Mouse (Mus musculus) embryonic facial prominence, embryonic 14.5 days (tissue): ENCODE results near the gene Slc44a1. TPM values are rescaled to one million over a fixed set of nuclear protein-coding genes. Genes with fewer than 3 reads are reported as not detected.
A peak's percentile ranks its signal among the peaks of the same experiment; 100 is the strongest.

Source experiments
- ATAC-seq: fragments of 200-750 bp; cut with Nextera tagmentation; 2 replicates; pipeline ENCODE4 v1.8.0; 2017; ENCODE audit warnings: low read depth, moderate number of reproducible peaks, moderate TSS enrichment
- DNase-seq: peaks from one replicate; pipeline ENCODE4 v3.0.0-alpha.2; 2015; ENCODE audit warnings: low spot score
- H3K27ac ChIP-seq: fragments of 300-500 bp; sonication (generic); replicated peaks from 2 replicates; pipeline ENCODE4 v1.5.1; 2014; ENCODE audit warnings: low read depth, mild to moderate bottlenecking, low read length, moderate library complexity
- H3K27me3 ChIP-seq: fragments of 300-500 bp; sonication (generic); replicated peaks from 2 replicates; pipeline ENCODE4 v1.6.1; 2014; ENCODE audit warnings: low read length; ENCODE audit not compliant: control insufficient read depth, insufficient read depth
- H3K36me3 ChIP-seq: fragments of 300-500 bp; sonication (generic); 2 replicates; pipeline ENCODE4 v1.6.1; 2014; ENCODE audit warnings: low read length, mixed read lengths; ENCODE audit not compliant: control insufficient read depth, insufficient read depth
- H3K4me1 ChIP-seq: fragments of 300-500 bp; sonication (generic); 2 replicates; pipeline ENCODE4 v1.6.1; 2014; ENCODE audit warnings: antibody characterized with exemption, low read length; ENCODE audit not compliant: control insufficient read depth, insufficient read depth
- H3K4me2 ChIP-seq: fragments of 300-500 bp; sonication (generic); 2 replicates; pipeline ENCODE4 v1.6.1; 2014; ENCODE audit warnings: low read depth, mild to moderate bottlenecking, low read length, moderate library complexity, mixed read lengths
- H3K4me3 ChIP-seq: fragments of 300-500 bp; sonication (generic); 2 replicates; pipeline ENCODE4 v1.5.1; 2014; ENCODE audit warnings: low read depth, mild to moderate bottlenecking, low read length
- H3K9ac ChIP-seq: fragments of 300-500 bp; sonication (generic); 2 replicates; pipeline ENCODE4 v1.6.1; 2014; ENCODE audit warnings: low read depth, mild to moderate bottlenecking, low read length, moderate library complexity, mixed read lengths
- H3K9me3 ChIP-seq: fragments of 300-500 bp; sonication (generic); 2 replicates; pipeline ENCODE4 v1.6.1; 2016; ENCODE audit warnings: low read length; ENCODE audit not compliant: control insufficient read depth
- WGBS: fragments of 180-500 bp; shearing (Covaris S2); extraction: QIAGEN DNeasy Blood & Tissue Kit; methylation state at CpG from one replicate; pipeline ENCODE4 v1.1.7; 2014; 5-methylcytosine and 5-hydroxymethylcytosine counted together
- polyA plus RNA-seq: library from polyadenylated mRNA; unstranded; fragments of >200 nt; fragmentation: Nextera tagmentation; extraction: Ambion mirVana; gene quantifications from 2 replicates; pipeline ENCODE4 v1.2.1, GENCODE M21; 2014

Slc44a1 gene
- polyA plus RNA-seq, 1 experiment from 2014 or later = 61.8 TPM

DNA sequence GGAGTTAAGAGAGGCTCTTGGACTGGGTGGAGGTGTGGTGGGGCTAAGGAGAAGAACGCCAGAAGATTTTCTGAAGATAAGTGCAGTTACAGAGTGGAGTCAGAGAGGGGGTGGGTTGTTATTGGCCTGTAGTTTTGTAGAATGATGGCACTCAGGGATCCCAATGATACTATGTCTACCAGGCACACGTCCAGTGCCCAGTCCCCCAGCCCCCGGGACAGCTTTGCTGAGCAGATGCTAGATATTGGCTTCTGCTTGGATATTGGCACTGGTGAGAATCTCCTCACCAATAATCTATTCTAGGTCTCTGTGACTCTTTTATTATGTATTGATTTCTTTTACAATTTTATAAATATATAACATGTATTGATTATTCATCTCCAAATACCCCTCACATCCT lies 185.1 kb downstream of the Slc44a1 start:
- DNase-seq (no peak), ATAC-seq (no peak)
- WGBS = 80% methylated on average over 3 of the region's 3 CpGs
- Histone ChIP-seq H3K9ac (no peak overlapping the region), H3K4me1 (no peaks in the 10 kb centered on the region), H3K27ac (no peak overlapping the region), H3K4me2 (no peak overlapping the region), H3K27me3 (no peaks in the 10 kb centered on the region), H3K9me3 (no peaks in the 10 kb centered on the region), H3K36me3 (no peaks in the 10 kb centered on the region), H3K4me3 (no peak overlapping the region)

DNA sequence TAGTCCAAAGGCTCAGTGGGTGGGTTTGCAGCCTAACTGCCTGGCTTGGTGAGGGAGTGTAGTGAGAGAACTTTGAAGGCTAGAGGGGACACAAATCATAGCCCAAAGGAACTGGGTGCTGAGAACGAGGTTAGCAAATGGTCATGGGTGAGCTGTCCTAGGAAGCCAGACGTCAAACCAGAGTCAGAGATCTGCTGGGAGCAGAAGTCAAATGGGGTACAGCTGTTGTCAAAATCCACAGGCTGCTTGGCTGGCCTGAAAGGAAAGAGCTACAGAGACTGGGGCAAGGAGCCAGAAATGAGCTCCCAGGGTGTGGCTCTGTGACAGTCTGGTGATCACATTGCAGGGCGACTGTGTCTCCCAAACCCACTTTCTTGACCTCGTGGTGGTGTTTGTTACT lies 188.7 kb downstream of the Slc44a1 start:
- H3K9me3 ChIP-seq = no peaks in the 10 kb centered on the region
- H3K4me3 ChIP-seq = no peak overlapping the region
- H3K4me1 ChIP-seq = peaks cover 8% of the 10 kb centered on the region
- H3K9ac ChIP-seq = no peak overlapping the region
- H3K27ac ChIP-seq = no peak overlapping the region
- no peaks in the 10 kb centered on the region for H3K27me3 ChIP-seq
- DNase-seq (peak; percentile 53), ATAC-seq (no peak)
- 46% methylated on average over 3 of the region's 4 CpGs for WGBS
- H3K36me3 ChIP-seq = no peaks in the 10 kb centered on the region
- no peak overlapping the region for H3K4me2 ChIP-seq

DNA sequence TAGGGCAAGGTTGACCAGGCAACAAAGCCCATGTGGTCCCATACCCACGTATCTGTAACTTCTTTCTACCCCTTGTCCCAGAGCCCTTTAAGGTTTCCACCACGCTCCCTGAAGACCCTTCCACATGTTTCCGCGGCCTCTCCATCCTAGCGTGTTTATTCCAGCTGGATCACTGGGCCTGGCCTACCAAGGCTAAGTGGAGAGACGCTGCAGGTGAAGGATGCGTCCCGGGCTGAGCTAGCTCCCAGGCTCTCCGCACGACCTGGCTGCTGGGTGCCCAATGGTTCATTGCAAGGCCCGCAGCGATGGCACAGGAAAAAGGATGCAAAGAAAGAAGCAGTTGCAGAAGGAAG lies 190.7 kb downstream of the Slc44a1 start:
- DNase-seq = no peak
- Histone ChIP-seq H3K9me3 (no peaks in the 10 kb centered on the region), H3K9ac (peak overlapping the region; percentile 87), H3K27ac (no peak overlapping the region), H3K27me3 (no peaks in the 10 kb centered on the region), H3K4me1 (peaks cover 8% of the 10 kb centered on the region), H3K36me3 (no peaks in the 10 kb centered on the region), H3K4me2 (peak overlapping the region; percentile 75), H3K4me3 (peak overlapping the region; percentile 81)
- 4% methylated on average over 11 of the region's 12 CpGs for WGBS
- ATAC-seq = peak; percentile 42

DNA sequence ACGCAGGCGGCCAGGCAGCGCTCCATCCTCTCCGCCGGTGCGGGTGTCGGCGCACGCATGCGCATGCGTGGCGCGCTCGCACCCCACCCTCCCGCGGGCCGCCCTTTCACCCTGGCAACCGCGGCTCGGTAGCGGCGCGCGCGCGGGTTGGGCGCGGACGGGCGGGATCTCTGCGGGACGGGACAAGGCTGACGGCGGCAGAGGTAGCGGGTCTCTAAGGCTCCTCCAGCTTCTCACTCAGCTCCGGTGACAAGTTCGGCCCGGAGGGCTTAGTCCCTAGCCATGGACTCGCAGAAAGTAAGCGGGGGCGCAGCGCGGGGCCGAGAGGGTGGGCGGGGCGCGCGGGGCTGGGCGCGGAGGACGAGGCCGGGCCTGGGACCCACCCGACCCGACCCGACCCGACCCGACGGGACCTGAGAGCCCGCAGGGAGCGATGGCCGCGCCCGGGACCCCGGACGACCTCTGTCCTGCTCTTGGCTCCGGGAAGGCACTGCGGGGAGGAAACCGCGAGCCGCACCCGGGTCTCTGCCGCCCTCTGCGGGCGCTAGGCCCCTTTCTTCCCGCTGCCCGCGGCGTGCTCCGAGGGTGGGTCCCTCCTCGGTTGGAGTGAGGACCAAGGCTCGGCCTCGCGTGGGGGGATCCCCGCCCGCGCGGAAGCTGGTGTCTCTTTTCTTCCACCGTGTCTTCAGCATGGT lies 191.2 kb downstream of the Slc44a1 start, which contains the start of gene Fsd1l:
Gene Fsd1l (plus strand): TSS at position 156 of the 695 bp plus-strand sequence.
- no peaks in the 10 kb centered on the region for H3K36me3 ChIP-seq
- H3K27ac ChIP-seq = peak within 1 kb of the TSS; percentile 70
- DNase-seq (peak; percentile 81), ATAC-seq (peak; percentile 93)
- WGBS = 0% methylated on average over 29 of the region's 88 CpGs
- peak within 1 kb of the TSS; percentile 87 for H3K9ac ChIP-seq
- no peaks in the 10 kb centered on the region for H3K9me3 ChIP-seq
- peaks cover 8% of the 10 kb centered on the region for H3K4me1 ChIP-seq
- H3K4me2 ChIP-seq = peak within 1 kb of the TSS; percentile 75
- no peaks in the 10 kb centered on the region for H3K27me3 ChIP-seq
- peak within 1 kb of the TSS; percentile 81 for H3K4me3 ChIP-seq

DNA sequence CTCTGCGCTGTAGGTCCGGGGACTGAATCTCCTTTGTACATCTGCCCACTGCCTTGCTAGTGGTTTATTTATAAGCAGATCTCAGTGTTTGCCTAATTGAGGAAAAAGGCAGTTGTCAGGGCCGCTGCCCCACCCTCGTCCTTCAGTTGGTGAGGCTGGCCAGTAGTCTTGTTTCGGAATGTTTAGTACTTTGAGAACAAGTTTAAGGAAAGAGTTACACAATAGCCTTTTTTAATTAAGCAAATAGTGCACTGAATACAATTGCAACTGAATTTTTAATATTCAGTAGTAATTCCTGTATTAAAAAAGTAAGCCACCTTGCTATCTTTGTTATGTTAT lies 191.8 kb downstream of the Slc44a1 start:
- DNase-seq (no peak), ATAC-seq (no peak)
- Histone ChIP-seq H3K4me1 (peaks cover 8% of the 10 kb centered on the region), H3K27me3 (no peaks in the 10 kb centered on the region), H3K4me3 (peak overlapping the region; percentile 81), H3K4me2 (peak overlapping the region; percentile 75), H3K9me3 (no peaks in the 10 kb centered on the region), H3K36me3 (no peaks in the 10 kb centered on the region), H3K27ac (peak overlapping the region; percentile 70; the same call in 1 of the 2 replicates), H3K9ac (peak overlapping the region; percentile 87)
- WGBS = 2% methylated on average over 5 of the region's 5 CpGs

DNA sequence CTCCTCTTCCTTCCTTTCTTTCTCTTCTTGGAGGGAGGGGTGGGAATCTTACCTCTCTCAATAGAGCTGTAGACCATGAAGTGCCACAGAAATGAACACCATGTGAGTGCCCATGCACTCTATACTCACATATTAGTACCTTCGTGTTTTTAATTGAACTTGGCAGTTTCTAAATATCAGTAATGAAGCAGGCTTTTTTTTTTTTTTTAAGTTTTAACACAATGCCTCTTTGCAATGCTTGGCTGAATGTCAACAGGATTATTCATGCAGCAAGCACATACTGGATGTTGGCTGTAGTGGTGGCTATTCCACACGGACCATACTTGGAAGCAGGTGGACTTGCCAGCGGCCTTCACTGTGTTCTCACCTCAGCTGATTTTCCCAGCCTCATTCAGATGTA lies 195.1 kb downstream of the Slc44a1 start:
- WGBS = 76% methylated on average over 3 of the region's 3 CpGs
- Histone ChIP-seq H3K4me2 (no peak overlapping the region), H3K9me3 (no peaks in the 10 kb centered on the region), H3K4me3 (no peak overlapping the region), H3K27ac (no peak overlapping the region), H3K36me3 (no peaks in the 10 kb centered on the region), H3K9ac (no peak overlapping the region), H3K27me3 (no peaks in the 10 kb centered on the region), H3K4me1 (peaks cover 8% of the 10 kb centered on the region)
- ATAC-seq = no peak
- DNase-seq = peak; percentile 27

DNA sequence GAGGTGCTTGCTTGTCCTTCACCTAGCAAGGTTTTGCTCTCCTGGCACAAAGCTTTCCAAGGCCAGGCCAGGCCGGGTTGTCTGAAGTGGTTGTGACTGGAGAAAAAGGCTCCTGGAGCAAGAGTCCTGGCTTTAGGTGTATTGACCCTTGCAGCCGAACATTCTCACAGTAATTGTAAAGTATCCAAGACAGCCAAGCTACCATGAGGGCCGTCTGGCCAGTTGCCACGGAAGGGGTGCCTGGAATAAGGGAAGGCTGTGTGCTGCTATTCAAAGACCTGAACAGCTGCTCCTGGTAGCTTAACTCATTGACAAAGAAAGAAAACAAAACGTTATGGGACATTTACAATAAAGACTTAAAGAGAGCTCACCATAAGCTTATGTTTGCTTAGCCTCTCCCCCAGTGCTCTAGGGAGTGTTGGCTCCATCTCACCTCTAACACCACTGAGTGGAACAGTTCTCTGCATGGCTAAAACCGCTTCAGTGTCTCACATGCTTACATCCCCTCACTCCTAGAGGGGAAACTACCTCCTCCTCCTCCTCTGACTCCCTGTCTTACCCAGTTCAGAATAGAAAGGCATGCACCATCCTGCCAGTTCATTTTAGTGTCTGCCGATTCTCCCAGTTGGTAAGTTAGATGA lies 197.2 kb downstream of the Slc44a1 start:
- Histone ChIP-seq H3K4me3 (no peak overlapping the region), H3K27me3 (no peaks in the 10 kb centered on the region), H3K27ac (no peak overlapping the region), H3K4me2 (no peak overlapping the region), H3K9me3 (peaks cover 12% of the 10 kb centered on the region; the same call in 1 of the 2 replicates), H3K4me1 (peaks cover 8% of the 10 kb centered on the region), H3K36me3 (peaks cover 6% of the 10 kb centered on the region; the same call in 1 of the 2 replicates), H3K9ac (no peak overlapping the region)
- 57% methylated on average over 7 of the region's 7 CpGs for WGBS
- DNase-seq (peak; percentile 75), ATAC-seq (peak; percentile 77; the same call in 1 of the 2 replicates)

DNA sequence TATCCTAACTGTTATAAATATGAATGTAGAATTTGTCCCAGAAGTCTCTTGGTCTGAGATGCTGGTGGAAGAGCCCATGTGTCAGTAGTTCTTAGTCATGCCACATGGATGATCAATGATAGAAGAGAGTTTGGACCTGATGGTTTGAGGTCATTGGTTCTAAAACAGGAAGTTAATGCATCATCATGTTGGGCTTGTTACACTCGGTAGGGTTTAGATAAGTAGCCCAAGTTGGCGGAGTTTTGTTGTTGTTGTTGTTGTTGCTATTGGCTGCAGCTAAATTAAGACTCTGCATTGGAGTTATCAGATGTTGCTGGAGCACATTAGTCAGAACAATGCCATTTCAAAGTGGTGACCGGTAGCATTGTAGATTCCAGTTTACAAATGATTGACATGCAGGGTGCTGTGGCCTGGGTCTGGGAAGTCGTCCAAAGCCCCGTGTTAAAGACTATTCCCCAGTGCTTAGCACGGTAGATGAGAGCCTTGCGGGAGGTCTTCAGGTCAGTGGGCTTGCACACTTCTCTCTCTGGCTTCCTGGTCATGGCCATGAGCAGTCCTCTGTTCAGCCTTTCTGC lies 198.4 kb downstream of the Slc44a1 start:
- Histone ChIP-seq H3K27ac (no peak overlapping the region), H3K27me3 (no peaks in the 10 kb centered on the region), H3K4me2 (no peak overlapping the region), H3K36me3 (peaks cover 6% of the 10 kb centered on the region; the same call in 1 of the 2 replicates), H3K4me3 (no peak overlapping the region), H3K9ac (no peak overlapping the region), H3K4me1 (no peaks in the 10 kb centered on the region), H3K9me3 (peaks cover 12% of the 10 kb centered on the region; the same call in 1 of the 2 replicates)
- no peak for ATAC-seq
- no peak for DNase-seq
- 85% methylated on average over 7 of the region's 7 CpGs for WGBS
